11 mouse cellular contexts compared by ENCODE assay signal in the genomic region with DNA sequence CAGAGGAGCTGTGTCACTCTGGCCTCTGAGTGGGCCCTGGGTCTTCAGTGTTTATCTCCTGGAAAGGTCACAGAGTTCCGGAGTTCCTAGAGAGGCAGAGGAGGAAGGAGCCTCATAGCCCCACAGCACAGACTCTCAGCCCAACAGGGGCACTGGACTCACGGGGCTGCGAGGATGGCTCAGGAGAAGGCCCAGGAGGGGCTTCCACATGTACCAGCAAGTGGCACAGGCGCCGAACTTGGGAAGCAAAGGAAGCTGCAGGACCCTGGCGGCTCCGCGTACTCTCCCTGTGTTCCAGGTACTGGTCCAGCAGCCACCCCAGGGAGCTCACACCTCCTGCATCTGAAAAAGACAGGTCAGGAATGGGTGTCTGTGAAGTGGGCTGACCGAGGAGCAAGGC. TPM values are rescaled to one million over a fixed set of nuclear protein-coding genes. Genes with fewer than 3 reads are reported as not detected.
DNase-seq lines count a peak whose midpoint lies in the region; ATAC-seq and TF ChIP-seq lines count a peak whose summit lies in the region.
"Had no signal": no experiment of that assay in that cellular context is flagged by ENCODE, and none has a peak within 500 bp of the region (broad histone marks: within the 10 kb centered on the region; RNA-seq: fewer than 3 reads in every experiment).

No protein-coding gene starts in this region.

- no peak overlapping the region for H3K27ac ChIP-seq in heart, embryonic 13.5 days (replicated peaks)
- no peak overlapping the region for H3K27ac ChIP-seq in lung, postnatal 0 days (ENCODE audit: low read length)
- H3K27ac ChIP-seq in embryonic facial prominence, embryonic 13.5 days, result no peak overlapping the region
- H3K27ac ChIP-seq in macrophage, result peak overlapping the region; percentile 48

- peak overlapping the region; percentile 66 for H3K4me2 ChIP-seq in heart, embryonic 13.5 days
- peak overlapping the region; percentile 34; the same call in 1 of the 2 replicates for H3K4me2 ChIP-seq in lung, postnatal 0 days (replicated peaks; ENCODE audit: low read depth, low read length)
- peak overlapping the region; percentile 52 for H3K4me2 ChIP-seq in embryonic facial prominence, embryonic 13.5 days

- peaks cover 20% of the 10 kb centered on the region for H3K4me1 ChIP-seq in heart, embryonic 13.5 days
- no peaks in the 10 kb centered on the region for H3K4me1 ChIP-seq in lung, postnatal 0 days (ENCODE audit: insufficient read depth, low read depth, low read length)
- peaks cover 13% of the 10 kb centered on the region for H3K4me1 ChIP-seq in embryonic facial prominence, embryonic 13.5 days

- H3K9me3 ChIP-seq in heart, embryonic 13.5 days, result no peaks in the 10 kb centered on the region
- no peaks in the 10 kb centered on the region for H3K9me3 ChIP-seq in lung, postnatal 0 days (ENCODE audit: low read length)
- no peaks in the 10 kb centered on the region for H3K9me3 ChIP-seq in embryonic facial prominence, embryonic 13.5 days

- TF ChIP-seq CTCF in lung, postnatal 0 days (IDR thresholded peaks at IDR 0.05), result no peak

- no peak for DNase-seq in heart, postnatal 14 days
- DNase-seq in lung, postnatal 0 days (ENCODE audit: low spot score), result no peak
- no peak for DNase-seq in lung, adult 18-20 months
- DNase-seq in left cerebral cortex, postnatal 14 days (ENCODE audit: low spot score in 2 of 2), result no peak
- DNase-seq in cerebellum, adult 11-12 months, result no peak
- DNase-seq: heart, adult 18-20 months; left cerebral cortex, postnatal 4 days had no signal

- H3K9ac ChIP-seq in heart, embryonic 13.5 days, result peak overlapping the region; percentile 73
- H3K9ac ChIP-seq in lung, postnatal 0 days (replicated peaks; ENCODE audit: low read depth), result no peak overlapping the region
- peak overlapping the region; percentile 62 for H3K9ac ChIP-seq in embryonic facial prominence, embryonic 13.5 days

- no peak for ATAC-seq in heart, embryonic 13.5 days (ENCODE audit: extremely low read depth, insufficient number of reproducible peaks, low FRiP score, low TSS enrichment)
- ATAC-seq in lung, postnatal 0 days, result no peak
- ATAC-seq in embryonic facial prominence, embryonic 13.5 days (ENCODE audit: insufficient number of reproducible peaks, insufficient read depth, low FRiP score, low TSS enrichment, low read depth), result no peak
- ATAC-seq: forebrain, embryonic 16.5 days had no signal

- H3K36me3 ChIP-seq in heart, embryonic 13.5 days, result peaks cover 10% of the 10 kb centered on the region; the same call in 1 of the 2 replicates
- H3K36me3 ChIP-seq in lung, postnatal 0 days (ENCODE audit: insufficient read depth, low read length), result no peaks in the 10 kb centered on the region
- H3K36me3 ChIP-seq in embryonic facial prominence, embryonic 13.5 days, result peaks cover 20% of the 10 kb centered on the region
- peaks cover 5% of the 10 kb centered on the region; the same call in 1 of the 2 replicates for H3K36me3 ChIP-seq in macrophage (ENCODE audit: inconsistent target)

- 55% methylated on average over 9 of the region's 9 CpGs for WGBS in heart, embryonic 13.5 days
- 69% methylated on average over 9 of the region's 9 CpGs for WGBS in lung, postnatal 0 days
- 81% methylated on average over 9 of the region's 9 CpGs for WGBS in embryonic facial prominence, embryonic 13.5 days
- WGBS in macrophage (ENCODE audit: missing documents), result 89% methylated on average over 9 of the region's 9 CpGs

- TF ChIP-seq EP300 in lung, postnatal 0 days (IDR thresholded peaks at IDR 0.05), result no peak

- peak overlapping the region; percentile 41 for H3K4me3 ChIP-seq in heart, embryonic 13.5 days
- no peak overlapping the region for H3K4me3 ChIP-seq in lung, postnatal 0 days (ENCODE audit: low read depth, low read length)
- no peak overlapping the region for H3K4me3 ChIP-seq in embryonic facial prominence, embryonic 13.5 days
- H3K4me3 ChIP-seq in macrophage (ENCODE audit: inconsistent target), result peak overlapping the region; percentile 49

- H3K79me2 ChIP-seq in macrophage (ENCODE audit: inconsistent target), result peaks cover 6% of the 10 kb centered on the region; the same call in 1 of the 2 replicates

- H3K27me3 ChIP-seq in heart, embryonic 13.5 days (replicated peaks), result peaks cover 45% of the 10 kb centered on the region
- H3K27me3 ChIP-seq in lung, postnatal 0 days (replicated peaks; ENCODE audit: insufficient read depth, low read length), result no peaks in the 10 kb centered on the region
- H3K27me3 ChIP-seq in embryonic facial prominence, embryonic 13.5 days, result peaks cover 37% of the 10 kb centered on the region

- intact Hi-C loops in heart, postnatal 14 days (cut with DNase I), result no loop called here
- intact Hi-C loops in left cerebral cortex, postnatal 14 days (cut with DNase I), result no loop called here

RNA-seq across cellular contexts. Expression of gene Dnph1, which starts 24.7 kb away (rescaled TPM):
- polyA plus RNA-seq in heart, embryonic 13.5 days (2015; fragmentation: Nextera tagmentation; extraction: Ambion mirVana), result 24.7 and 32.5 TPM in 2 replicates
- 1 to 10 TPM; 2.1 to 2.4 TPM for total RNA-seq in heart, postnatal 14 days (2021)
- polyA plus RNA-seq in lung, postnatal 0 days (2015; fragmentation: Nextera tagmentation; extraction: Ambion mirVana), result 2.8 and 4.2 TPM in 2 replicates
- 60.8 and 63.5 TPM in 2 replicates for polyA plus RNA-seq in embryonic facial prominence, embryonic 13.5 days (2015; fragmentation: Nextera tagmentation; extraction: Ambion mirVana)
- under 1 TPM in 2 of 26 experiments, not detected in 24; 0.60 to 0.98 TPM for total RNA-seq in macrophage (2018; cell fraction: chromatin; rRNA removed)
- 1 to 10 TPM in 10 of 26 experiments, under 1 TPM in 16; 0.18 to 1.9 (median 0.73) TPM for total RNA-seq in macrophage (2018; cell fraction: cytosol; rRNA removed)
- total RNA-seq in macrophage (2018; cell fraction: nucleus; rRNA removed), result 1 to 10 TPM in 3 of 26 experiments, under 1 TPM in 5, not detected in 18; 0.52 to 4.1 (median 0.87) TPM
- 0.57 to 9.8 TPM (median 0.97 TPM) in 3 replicates for polyA plus RNA-seq in macrophage (2018)
- 1 to 10 TPM; 5.2 to 5.3 TPM for total RNA-seq in left cerebral cortex, postnatal 14 days (2021)

RNA-seq across cellular contexts. Expression of gene Cul9, which starts 25.0 kb away (rescaled TPM):
- 4.5 and 5.0 TPM in 2 replicates for polyA plus RNA-seq in heart, embryonic 13.5 days (2015; fragmentation: Nextera tagmentation; extraction: Ambion mirVana)
- 10 to 100 TPM; 17.0 to 18.2 TPM for total RNA-seq in heart, postnatal 14 days (2021)
- polyA plus RNA-seq in lung, postnatal 0 days (2015; fragmentation: Nextera tagmentation; extraction: Ambion mirVana), result 3.5 and 3.8 TPM in 2 replicates
- 10.7 and 11.4 TPM in 2 replicates for polyA plus RNA-seq in embryonic facial prominence, embryonic 13.5 days (2015; fragmentation: Nextera tagmentation; extraction: Ambion mirVana)
- total RNA-seq in macrophage (2018; cell fraction: chromatin; rRNA removed), result 100 to 1,000 TPM in 9 of 26 experiments, 10 to 100 TPM in 17; 17.7 to 142 (median 86.9) TPM
- 10 to 100 TPM in 15 of 26 experiments, 1 to 10 TPM in 11; 5.6 to 17.4 (median 11.2) TPM for total RNA-seq in macrophage (2018; cell fraction: cytosol; rRNA removed)
- 10 to 100 TPM; 11.9 to 96.2 (median 39.5) TPM for total RNA-seq in macrophage (2018; cell fraction: nucleus; rRNA removed)
- 8.0 to 13.4 TPM (median 8.8 TPM) in 3 replicates for polyA plus RNA-seq in macrophage (2018)
- total RNA-seq in left cerebral cortex, postnatal 14 days (2021), result 10 to 100 TPM; 49.3 to 50.8 TPM

RNA-seq across cellular contexts. Expression of gene Ttbk1, which starts 33.7 kb away (rescaled TPM):
- polyA plus RNA-seq in heart, embryonic 13.5 days (2015; fragmentation: Nextera tagmentation; extraction: Ambion mirVana), result 0.10 and 0.12 TPM in 2 replicates
- under 1 TPM; 0.29 to 0.48 TPM for total RNA-seq in heart, postnatal 14 days (2021)
- polyA plus RNA-seq in lung, postnatal 0 days (2015; fragmentation: Nextera tagmentation; extraction: Ambion mirVana), result 0.04 TPM in 1 of 2 replicates, not detected in the other
- polyA plus RNA-seq in embryonic facial prominence, embryonic 13.5 days (2015; fragmentation: Nextera tagmentation; extraction: Ambion mirVana), result 0.14 and 0.27 TPM in 2 replicates
- under 1 TPM in 1 of 26 experiments, not detected in 25; 0.13 TPM for total RNA-seq in macrophage (2018; cell fraction: chromatin; rRNA removed)
- under 1 TPM in 1 of 26 experiments, not detected in 25; 0.03 TPM for total RNA-seq in macrophage (2018; cell fraction: cytosol; rRNA removed)
- under 1 TPM in 2 of 26 experiments, not detected in 24; 0.07 to 0.08 TPM for total RNA-seq in macrophage (2018; cell fraction: nucleus; rRNA removed)
- not detected in 3 replicates for polyA plus RNA-seq in macrophage (2018)
- 100 to 1,000 TPM; 135 to 142 TPM for total RNA-seq in left cerebral cortex, postnatal 14 days (2021)

RNA-seq across cellular contexts. Expression of gene Srf, which starts 34.8 kb away (rescaled TPM):
- polyA plus RNA-seq in heart, embryonic 13.5 days (2015; fragmentation: Nextera tagmentation; extraction: Ambion mirVana), result 11.6 and 13.1 TPM in 2 replicates
- total RNA-seq in heart, postnatal 14 days (2021), result 100 to 1,000 TPM in 1 of 2 experiments, 10 to 100 TPM in 1; 93.0 to 109 TPM
- polyA plus RNA-seq in lung, postnatal 0 days (2015; fragmentation: Nextera tagmentation; extraction: Ambion mirVana), result 5.1 and 5.6 TPM in 2 replicates
- polyA plus RNA-seq in embryonic facial prominence, embryonic 13.5 days (2015; fragmentation: Nextera tagmentation; extraction: Ambion mirVana), result 6.3 and 8.9 TPM in 2 replicates
- 10 to 100 TPM; 11.4 to 46.5 (median 20.8) TPM for total RNA-seq in macrophage (2018; cell fraction: chromatin; rRNA removed)
- total RNA-seq in macrophage (2018; cell fraction: cytosol; rRNA removed), result 10 to 100 TPM; 17.0 to 48.7 (median 22.0) TPM
- total RNA-seq in macrophage (2018; cell fraction: nucleus; rRNA removed), result 10 to 100 TPM; 12.3 to 41.6 (median 22.8) TPM
- polyA plus RNA-seq in macrophage (2018), result 15.1 to 25.6 TPM (median 25.2 TPM) in 3 replicates
- 10 to 100 TPM; 52.0 to 65.9 TPM for total RNA-seq in left cerebral cortex, postnatal 14 days (2021)

Comparison
In these comparisons a context has a peak if more than half of its experiments do, and no peak if none do; other contexts are left out.
1. H3K4me3 ChIP-seq: peak in heart, embryonic 13.5 days (single experiment) and macrophage (single experiment); none in lung, postnatal 0 days (single experiment) and embryonic facial prominence, embryonic 13.5 days (single experiment).
2. Peak in every context shown above with its lines, with median percentiles within 50 percentile points of each other: H3K4me2 ChIP-seq.